Mouse (Mus musculus): ENCODE measurements around the gene Arhgap44. TPM values are rescaled to one million over a fixed set of nuclear protein-coding genes. Genes with fewer than 3 reads are reported as not detected.

Arhgap44 gene
- total RNA-seq, 2 experiments from 2014 or later: 117 to 123 TPM

- Histone ChIP-seq H3K4me3 (no peak overlapping the region), H3K27ac (peak overlapping the region; percentile 66)
- peak; percentile 38 to 51 for DNase-seq (ENCODE audit: low spot score in 2 of 2)
- no peak for TF ChIP-seq CTCF (conservative IDR thresholded peaks at IDR 0.05)
Measured at GRCm38 (mm10) chr11:65126566-65126965, 36.2 kb downstream of the Arhgap44 start.

- Histone ChIP-seq H3K27ac (peak overlapping the region; percentile 66), H3K4me3 (no peak overlapping the region; the same call in 1 of the 2 replicates)
- DNase-seq (ENCODE audit: low spot score in 2 of 2): peak; percentile 36 to 57
- TF ChIP-seq CTCF (conservative IDR thresholded peaks at IDR 0.05): no peak
Measured at GRCm38 (mm10) chr11:65124913-65125418, 37.8 kb downstream of the Arhgap44 start.

GRCm38 (mm10) chr11:65120276-65120675 lies 42.5 kb downstream of the Arhgap44 start:
- H3K4me3 ChIP-seq: no peak overlapping the region
- no peak for DNase-seq (ENCODE audit: low spot score in 2 of 2)
- no peak overlapping the region for H3K27ac ChIP-seq
- no peak for TF ChIP-seq CTCF (conservative IDR thresholded peaks at IDR 0.05)

GRCm38 (mm10) chr11:65115811-65116210 lies 47.0 kb downstream of the Arhgap44 start:
- no peak for DNase-seq (ENCODE audit: low spot score in 2 of 2)
- Histone ChIP-seq H3K4me3 (no peak overlapping the region), H3K27ac (no peak overlapping the region)
- TF ChIP-seq CTCF (conservative IDR thresholded peaks at IDR 0.05): no peak

- no peak for DNase-seq (ENCODE audit: low spot score in 2 of 2)
- H3K4me3 ChIP-seq: no peak overlapping the region
- no peak overlapping the region for H3K27ac ChIP-seq
- no peak for TF ChIP-seq CTCF (conservative IDR thresholded peaks at IDR 0.05)
Measured at GRCm38 (mm10) chr11:65112086-65112485, 50.7 kb downstream of the Arhgap44 start.

- TF ChIP-seq CTCF (conservative IDR thresholded peaks at IDR 0.05): no peak
Measured at GRCm38 (mm10) chr11:65111651-65112050, 51.1 kb downstream of the Arhgap44 start.

GRCm38 (mm10) chr11:65110058-65110457 lies 52.7 kb downstream of the Arhgap44 start:
- no peak for TF ChIP-seq CTCF (conservative IDR thresholded peaks at IDR 0.05)
- Histone ChIP-seq H3K27ac (no peak overlapping the region), H3K4me3 (no peak overlapping the region)
- DNase-seq (ENCODE audit: low spot score in 2 of 2): no peak

More at GRCm38 (mm10) chr11:65111651-65112050, 51.1 kb downstream of the Arhgap44 start:
- DNase-seq (ENCODE audit: low spot score in 2 of 2): no peak
- no peak overlapping the region for H3K4me3 ChIP-seq
- no peak overlapping the region for H3K27ac ChIP-seq

GRCm38 (mm10) chr11:65107734-65108171 lies 55.0 kb downstream of the Arhgap44 start:
- no peak for DNase-seq (ENCODE audit: low spot score in 2 of 2)
- H3K4me3 ChIP-seq: no peak overlapping the region
- H3K27ac ChIP-seq: peak overlapping the region; percentile 64
- TF ChIP-seq CTCF (conservative IDR thresholded peaks at IDR 0.05): no peak

- no peak for DNase-seq (ENCODE audit: low spot score in 2 of 2)
- no peak for TF ChIP-seq CTCF (conservative IDR thresholded peaks at IDR 0.05)
- H3K27ac ChIP-seq: peak overlapping the region; percentile 64; the same call in 1 of the 2 replicates
- no peak overlapping the region for H3K4me3 ChIP-seq
Measured at GRCm38 (mm10) chr11:65107151-65107550, 55.6 kb downstream of the Arhgap44 start.

- no peak overlapping the region for H3K4me3 ChIP-seq
- no peak for TF ChIP-seq CTCF (conservative IDR thresholded peaks at IDR 0.05)
- H3K27ac ChIP-seq: no peak overlapping the region
- DNase-seq (ENCODE audit: low spot score in 2 of 2): no peak
Measured at GRCm38 (mm10) chr11:65104076-65104475, 58.7 kb downstream of the Arhgap44 start.

GRCm38 (mm10) chr11:65101206-65101605 lies 61.6 kb downstream of the Arhgap44 start:
- DNase-seq (ENCODE audit: low spot score in 2 of 2): no peak
- no peak overlapping the region for H3K27ac ChIP-seq
- H3K4me3 ChIP-seq: no peak overlapping the region
- TF ChIP-seq CTCF (conservative IDR thresholded peaks at IDR 0.05): no peak

GRCm38 (mm10) chr11:65100031-65100430 lies 62.7 kb downstream of the Arhgap44 start:
- Histone ChIP-seq H3K4me3 (no peak overlapping the region), H3K27ac (no peak overlapping the region)
- TF ChIP-seq CTCF (conservative IDR thresholded peaks at IDR 0.05): no peak
- peak in 1 of 2 experiments; percentile 23 for DNase-seq (ENCODE audit: low spot score in 2 of 2)

- no peak for TF ChIP-seq CTCF (conservative IDR thresholded peaks at IDR 0.05)
- no peak overlapping the region for H3K27ac ChIP-seq
- DNase-seq (ENCODE audit: low spot score in 2 of 2): no peak
- H3K4me3 ChIP-seq: no peak overlapping the region
Measured at GRCm38 (mm10) chr11:65097526-65098070, 65.2 kb downstream of the Arhgap44 start.

GRCm38 (mm10) chr11:65096866-65097265 lies 65.9 kb downstream of the Arhgap44 start:
- Histone ChIP-seq H3K4me3 (no peak overlapping the region), H3K27ac (no peak overlapping the region)
- no peak for TF ChIP-seq CTCF (conservative IDR thresholded peaks at IDR 0.05)
- DNase-seq (ENCODE audit: low spot score in 2 of 2): no peak
